Mouse (Mus musculus) thymus, adult 2 months (tissue): ENCODE results near the gene Klf13. TPM values are rescaled to one million over a fixed set of nuclear protein-coding genes. Genes with fewer than 3 reads are reported as not detected.

ENCODE experiments used
- DNase-seq: peaks from one replicate; pipeline ENCODE4 v3.0.0; 2021
- H3K27ac ChIP-seq: fragments of 200-500 bp; 2 replicates; pipeline ENCODE4 v1.5.1; 2012; ENCODE audit warnings: low read length, control low read depth; ENCODE audit not compliant: control insufficient read depth, insufficient read depth
- H3K27me3 ChIP-seq: fragments of 200-500 bp; 2 replicates; pipeline ENCODE4 v1.6.1; 2012; ENCODE audit warnings: mild to moderate bottlenecking, low read length, moderate library complexity, mixed read lengths; ENCODE audit not compliant: control insufficient read depth, insufficient read depth
- H3K36me3 ChIP-seq: fragments of 200-500 bp; 2 replicates; pipeline ENCODE4 v1.6.1; 2012; ENCODE audit warnings: mild to moderate bottlenecking, low read length, moderate library complexity; ENCODE audit not compliant: control insufficient read depth, insufficient read depth
- H3K4me1 ChIP-seq: fragments of 200-500 bp; replicated peaks from 2 replicates; pipeline ENCODE4 v1.6.1; 2012; ENCODE audit warnings: low read length; ENCODE audit not compliant: control insufficient read depth, insufficient read depth
- H3K4me3 ChIP-seq: fragments of 200-500 bp; 2 replicates; pipeline ENCODE4 v1.5.1; 2012; ENCODE audit warnings: mild to moderate bottlenecking, low read length, control low read depth, moderate library complexity; ENCODE audit not compliant: control insufficient read depth, insufficient read depth
- CTCF ChIP-seq: fragments of 200-500 bp; IDR thresholded peaks from 2 replicates; pipeline ENCODE4 v1.5.1; 2012; ENCODE audit warnings: mild to moderate bottlenecking, control low read depth, low read length, moderate library complexity, borderline replicate concordance; ENCODE audit not compliant: control insufficient read depth, poor library complexity, insufficient read depth; ENCODE audit errors: extremely low read depth
- POLR2A ChIP-seq: fragments of 200-500 bp; IDR thresholded peaks from 2 replicates; pipeline ENCODE4 v1.6.1; 2012; ENCODE audit warnings: mild to moderate bottlenecking, low read length, control low read depth, moderate library complexity; ENCODE audit not compliant: control insufficient read depth, poor library complexity, insufficient read depth; ENCODE audit errors: extremely low read depth
- WGBS: fragments of 180-500 bp; shearing (Covaris S2); methylation state at CpG from one replicate; pipeline ENCODE4 v1.1.7; 2018; 5-methylcytosine and 5-hydroxymethylcytosine counted together
- polyA plus RNA-seq: library from polyadenylated mRNA; depleted of rRNA; stranded (reverse); fragments of >200 nt; gene quantifications from 2 replicates; pipeline ENCODE4 v1.2.3, GENCODE M21; 2012

The Klf13 gene
- polyA plus RNA-seq, 1 experiment: 172 TPM

GRCm38 (mm10) chr7:63914891-63915290 lies 23.8 kb downstream of the Klf13 start:
- H3K4me3 ChIP-seq: no peak overlapping the region
- no peaks in the 10 kb centered on the region for H3K27me3 ChIP-seq
- peaks cover 78% of the 10 kb centered on the region for H3K4me1 ChIP-seq
- no peak for TF ChIP-seq POLR2A
- TF ChIP-seq CTCF: no peak
- 95% methylated on average over 2 of the region's 2 CpGs for WGBS
- H3K27ac ChIP-seq: no peak overlapping the region
- 0 out of 2 replicates have a peak, but pooled peaks cover 3% of the 10 kb centered on the region for H3K36me3 ChIP-seq
- no peak for DNase-seq

- Histone ChIP-seq H3K4me3 (no peak overlapping the region), H3K4me1 (peaks cover 73% of the 10 kb centered on the region), H3K27ac (no peak overlapping the region), H3K27me3 (no peaks in the 10 kb centered on the region), H3K36me3 (0 out of 2 replicates have a peak, but pooled peaks cover 3% of the 10 kb centered on the region)
- DNase-seq: no peak
- TF ChIP-seq POLR2A: no peak
- TF ChIP-seq CTCF: no peak
- 62% methylated on average over 10 of the region's 10 CpGs for WGBS
These were observed 24.7 kb downstream of the Klf13 start for GRCm38 (mm10) chr7:63913724-63914692.

GRCm38 (mm10) chr7:63912924-63913723 lies 25.6 kb downstream of the Klf13 start:
- DNase-seq: no peak
- TF ChIP-seq POLR2A (no peak), CTCF (no peak)
- no peak overlapping the region for H3K27ac ChIP-seq
- WGBS: 89% methylated on average over 12 of the region's 12 CpGs
- H3K4me3 ChIP-seq: no peak overlapping the region
- no peaks in the 10 kb centered on the region for H3K27me3 ChIP-seq
- H3K4me1 ChIP-seq: peaks cover 74% of the 10 kb centered on the region
- H3K36me3 ChIP-seq: 0 out of 2 replicates have a peak, but pooled peaks cover 3% of the 10 kb centered on the region

GRCm38 (mm10) chr7:63912234-63912810 lies 26.4 kb downstream of the Klf13 start:
- WGBS: 58% methylated on average over 7 of the region's 7 CpGs
- peak overlapping the region; percentile 32; the same call in 1 of the 2 replicates for H3K27ac ChIP-seq
- TF ChIP-seq POLR2A: no peak
- TF ChIP-seq CTCF: no peak
- peaks cover 69% of the 10 kb centered on the region for H3K4me1 ChIP-seq
- no peak for DNase-seq
- H3K27me3 ChIP-seq: no peaks in the 10 kb centered on the region
- H3K4me3 ChIP-seq: no peak overlapping the region
- H3K36me3 ChIP-seq: no peaks in the 10 kb centered on the region

- H3K4me3 ChIP-seq: no peak overlapping the region
- 24% methylated on average over 8 of the region's 8 CpGs for WGBS
- H3K27me3 ChIP-seq: no peaks in the 10 kb centered on the region
- no peaks in the 10 kb centered on the region for H3K36me3 ChIP-seq
- peak overlapping the region; percentile 32 for H3K27ac ChIP-seq
- no peak for DNase-seq
- no peak for TF ChIP-seq CTCF
- TF ChIP-seq POLR2A: no peak
- peaks cover 69% of the 10 kb centered on the region for H3K4me1 ChIP-seq
These were observed 27.1 kb downstream of the Klf13 start for GRCm38 (mm10) chr7:63911383-63912233.

GRCm38 (mm10) chr7:63910912-63911311 lies 27.8 kb downstream of the Klf13 start:
- no peaks in the 10 kb centered on the region for H3K27me3 ChIP-seq
- H3K4me3 ChIP-seq: no peak overlapping the region
- TF ChIP-seq CTCF (no peak), POLR2A (no peak)
- 13% methylated on average over 4 of the region's 4 CpGs for WGBS
- DNase-seq: no peak
- H3K27ac ChIP-seq: peak overlapping the region; percentile 32
- H3K4me1 ChIP-seq: peaks cover 69% of the 10 kb centered on the region
- H3K36me3 ChIP-seq: no peaks in the 10 kb centered on the region
